Mouse (Mus musculus): Measurements from ENCODE around the gene Stmn3. TPM values are rescaled to one million over a fixed set of nuclear protein-coding genes. Genes with fewer than 3 reads are reported as not detected.
A peak's percentile ranks its signal among the peaks of the same experiment; 100 is the strongest.
"Not testable (repeated sequence)": the region's sequence is repeated elsewhere in the genome, so short reads cannot be mapped to it uniquely, and the experiment has no call there.

Stmn3 gene
- polyA plus RNA-seq, 1 experiment from 2014 or later: 1,727 TPM

GRCm38 (mm10) chr2:181290937-181291336 is 23.4 kb downstream of the Stmn3 start:
- no peak overlapping the region for H3K9ac ChIP-seq (ENCODE audit: low read depth, low read length)
- H3K9me3 ChIP-seq (replicated peaks; ENCODE audit: control insufficient read depth, low read length, poor library complexity, severe bottlenecking): no peaks in the 10 kb centered on the region
- H3K27me3 ChIP-seq (ENCODE audit: control insufficient read depth, insufficient read depth, low read depth, low read length): no peaks in the 10 kb centered on the region
- no peak overlapping the region for H3K4me3 ChIP-seq (ENCODE audit: low read depth, low read length)
- no peak overlapping the region for H3K4me2 ChIP-seq (ENCODE audit: low read length)
- no peak for ATAC-seq
- no peaks in the 10 kb centered on the region for H3K36me3 ChIP-seq (ENCODE audit: control insufficient read depth, insufficient read depth, low read length)
- 91% methylated on average over 1 of the region's 1 CpGs for WGBS
- H3K27ac ChIP-seq (ENCODE audit: low read length): no peak overlapping the region
- H3K4me1 ChIP-seq (ENCODE audit: control insufficient read depth, insufficient read depth, low read length): peaks cover 22% of the 10 kb centered on the region

GRCm38 (mm10) chr2:181288691-181289090 is 25.6 kb downstream of the Stmn3 start:
- no peaks in the 10 kb centered on the region for H3K9me3 ChIP-seq (replicated peaks; ENCODE audit: control insufficient read depth, low read length, poor library complexity, severe bottlenecking)
- no peak overlapping the region for H3K27ac ChIP-seq (ENCODE audit: low read length)
- no peak for ATAC-seq
- H3K4me2 ChIP-seq (ENCODE audit: low read length): peak overlapping the region; percentile 55
- H3K36me3 ChIP-seq (ENCODE audit: control insufficient read depth, insufficient read depth, low read length): no peaks in the 10 kb centered on the region
- peak overlapping the region; percentile 44 for H3K4me3 ChIP-seq (ENCODE audit: low read depth, low read length)
- 92% methylated on average over 3 of the region's 3 CpGs for WGBS
- no peaks in the 10 kb centered on the region for H3K27me3 ChIP-seq (ENCODE audit: control insufficient read depth, insufficient read depth, low read depth, low read length)
- peak overlapping the region; percentile 58; the same call in 1 of the 2 replicates for H3K9ac ChIP-seq (ENCODE audit: low read depth, low read length)
- H3K4me1 ChIP-seq (ENCODE audit: control insufficient read depth, insufficient read depth, low read length): peaks cover 22% of the 10 kb centered on the region

GRCm38 (mm10) chr2:181287958-181288350 is 26.3 kb downstream of the Stmn3 start, which contains the start of gene Gmeb2:
Gene Gmeb2, minus strand, starts transcription at chr2:181288035.
- Histone ChIP-seq H3K4me2 (ENCODE audit: low read length) (peak within 1 kb of the TSS; percentile 65), H3K9ac (ENCODE audit: low read depth, low read length) (peak within 1 kb of the TSS; percentile 74), H3K4me1 (ENCODE audit: control insufficient read depth, insufficient read depth, low read length) (peaks cover 22% of the 10 kb centered on the region), H3K27ac (ENCODE audit: low read length) (peak within 1 kb of the TSS; percentile 89), H3K4me3 (ENCODE audit: low read depth, low read length) (peak within 1 kb of the TSS; percentile 44)
- H3K27me3 ChIP-seq (ENCODE audit: control insufficient read depth, insufficient read depth, low read depth, low read length); H3K36me3 ChIP-seq (ENCODE audit: control insufficient read depth, insufficient read depth, low read length); H3K9me3 ChIP-seq (replicated peaks; ENCODE audit: control insufficient read depth, low read length, poor library complexity, severe bottlenecking): not testable (repeated sequence)
- WGBS: 0% methylated on average over 23 of the region's 38 CpGs
- ATAC-seq: peak; percentile 95

GRCm38 (mm10) chr2:181287338-181287957 is 26.9 kb downstream of the Stmn3 start:
- Histone ChIP-seq H3K4me1 (ENCODE audit: control insufficient read depth, insufficient read depth, low read length) (peaks cover 22% of the 10 kb centered on the region), H3K27me3 (ENCODE audit: control insufficient read depth, insufficient read depth, low read depth, low read length) (no peaks in the 10 kb centered on the region), H3K9ac (ENCODE audit: low read depth, low read length) (peak overlapping the region; percentile 74), H3K36me3 (ENCODE audit: control insufficient read depth, insufficient read depth, low read length) (no peaks in the 10 kb centered on the region; the same call in 1 of the 2 replicates), H3K4me3 (ENCODE audit: low read depth, low read length) (peak overlapping the region; percentile 44), H3K4me2 (ENCODE audit: low read length) (peak overlapping the region; percentile 65), H3K9me3 (replicated peaks; ENCODE audit: control insufficient read depth, low read length, poor library complexity, severe bottlenecking) (no peaks in the 10 kb centered on the region), H3K27ac (ENCODE audit: low read length) (peak overlapping the region; percentile 89)
- peak; percentile 86 for ATAC-seq
- WGBS: under 1% methylated on average over 38 of the region's 71 CpGs

GRCm38 (mm10) chr2:181286629-181287337 is 27.5 kb downstream of the Stmn3 start:
- no peak for ATAC-seq
- Histone ChIP-seq H3K27ac (ENCODE audit: low read length) (peak overlapping the region; percentile 89), H3K4me1 (ENCODE audit: control insufficient read depth, insufficient read depth, low read length) (peaks cover 22% of the 10 kb centered on the region), H3K4me3 (ENCODE audit: low read depth, low read length) (peak overlapping the region; percentile 44), H3K27me3 (ENCODE audit: control insufficient read depth, insufficient read depth, low read depth, low read length) (no peaks in the 10 kb centered on the region), H3K9ac (ENCODE audit: low read depth, low read length) (peak overlapping the region; percentile 74), H3K9me3 (replicated peaks; ENCODE audit: control insufficient read depth, low read length, poor library complexity, severe bottlenecking) (no peaks in the 10 kb centered on the region), H3K4me2 (ENCODE audit: low read length) (peak overlapping the region; percentile 65), H3K36me3 (ENCODE audit: control insufficient read depth, insufficient read depth, low read length) (no peaks in the 10 kb centered on the region; the same call in 1 of the 2 replicates)
- WGBS: 59% methylated on average over 6 of the region's 6 CpGs

GRCm38 (mm10) chr2:181279968-181280367 is 34.3 kb downstream of the Stmn3 start:
- Histone ChIP-seq H3K4me1 (ENCODE audit: control insufficient read depth, insufficient read depth, low read length) (no peaks in the 10 kb centered on the region), H3K4me3 (ENCODE audit: low read depth, low read length) (no peak overlapping the region), H3K27me3 (ENCODE audit: control insufficient read depth, insufficient read depth, low read depth, low read length) (no peaks in the 10 kb centered on the region), H3K9me3 (replicated peaks; ENCODE audit: control insufficient read depth, low read length, poor library complexity, severe bottlenecking) (no peaks in the 10 kb centered on the region), H3K27ac (ENCODE audit: low read length) (no peak overlapping the region), H3K36me3 (ENCODE audit: control insufficient read depth, insufficient read depth, low read length) (no peaks in the 10 kb centered on the region; the same call in 1 of the 2 replicates), H3K9ac (ENCODE audit: low read depth, low read length) (no peak overlapping the region), H3K4me2 (ENCODE audit: low read length) (no peak overlapping the region)
- WGBS: 74% methylated on average over 1 of the region's 1 CpGs
- no peak for ATAC-seq

- Histone ChIP-seq H3K27me3 (ENCODE audit: control insufficient read depth, insufficient read depth, low read depth, low read length) (no peaks in the 10 kb centered on the region), H3K36me3 (ENCODE audit: control insufficient read depth, insufficient read depth, low read length) (peaks cover 4% of the 10 kb centered on the region; the same call in 1 of the 2 replicates), H3K4me3 (ENCODE audit: low read depth, low read length) (no peak overlapping the region), H3K27ac (ENCODE audit: low read length) (no peak overlapping the region), H3K4me2 (ENCODE audit: low read length) (no peak overlapping the region), H3K9ac (ENCODE audit: low read depth, low read length) (no peak overlapping the region), H3K4me1 (ENCODE audit: control insufficient read depth, insufficient read depth, low read length) (no peaks in the 10 kb centered on the region), H3K9me3 (replicated peaks; ENCODE audit: control insufficient read depth, low read length, poor library complexity, severe bottlenecking) (no peaks in the 10 kb centered on the region)
- 88% methylated on average over 3 of the region's 3 CpGs for WGBS
- ATAC-seq: no peak
Observed at GRCm38 (mm10) chr2:181277866-181278265, 36.4 kb downstream of the Stmn3 start.

GRCm38 (mm10) chr2:181276766-181277165 is 37.5 kb downstream of the Stmn3 start:
- Histone ChIP-seq H3K27me3 (ENCODE audit: control insufficient read depth, insufficient read depth, low read depth, low read length) (no peaks in the 10 kb centered on the region), H3K9ac (ENCODE audit: low read depth, low read length) (no peak overlapping the region), H3K4me3 (ENCODE audit: low read depth, low read length) (no peak overlapping the region), H3K4me2 (ENCODE audit: low read length) (no peak overlapping the region), H3K9me3 (replicated peaks; ENCODE audit: control insufficient read depth, low read length, poor library complexity, severe bottlenecking) (no peaks in the 10 kb centered on the region), H3K27ac (ENCODE audit: low read length) (no peak overlapping the region), H3K36me3 (ENCODE audit: control insufficient read depth, insufficient read depth, low read length) (peaks cover 4% of the 10 kb centered on the region; the same call in 1 of the 2 replicates), H3K4me1 (ENCODE audit: control insufficient read depth, insufficient read depth, low read length) (no peaks in the 10 kb centered on the region)
- WGBS: 100% methylated on average over 1 of the region's 1 CpGs
- no peak for ATAC-seq

GRCm38 (mm10) chr2:181274639-181275038 is 39.7 kb downstream of the Stmn3 start:
- WGBS: 81% methylated on average over 4 of the region's 4 CpGs

More at GRCm38 (mm10) chr2:181274639-181275038, 39.7 kb downstream of the Stmn3 start:
- H3K4me1 ChIP-seq (ENCODE audit: control insufficient read depth, insufficient read depth, low read length): no peaks in the 10 kb centered on the region
- no peaks in the 10 kb centered on the region for H3K9me3 ChIP-seq (replicated peaks; ENCODE audit: control insufficient read depth, low read length, poor library complexity, severe bottlenecking)
- H3K4me2 ChIP-seq (ENCODE audit: low read length): no peak overlapping the region
- no peak overlapping the region for H3K4me3 ChIP-seq (ENCODE audit: low read depth, low read length)
- H3K27ac ChIP-seq (ENCODE audit: low read length): no peak overlapping the region
- no peak overlapping the region for H3K9ac ChIP-seq (ENCODE audit: low read depth, low read length)
- H3K27me3 ChIP-seq (ENCODE audit: control insufficient read depth, insufficient read depth, low read depth, low read length): no peaks in the 10 kb centered on the region
- ATAC-seq: no peak
- peaks cover 4% of the 10 kb centered on the region; the same call in 1 of the 2 replicates for H3K36me3 ChIP-seq (ENCODE audit: control insufficient read depth, insufficient read depth, low read length)

Data from midbrain, embryonic 16.5 days (tissue).